Mouse (Mus musculus) erythroblast, adult 5-6 weeks (primary cell): ENCODE measurements around the gene Morf4l1. TPM values are rescaled to one million over a fixed set of nuclear protein-coding genes. Genes with fewer than 3 reads are reported as not detected.
"Not testable (repeated sequence)": the region's sequence is repeated elsewhere in the genome, so short reads cannot be mapped to it uniquely, and the experiment has no call there.

ENCODE experiments used
- ATAC-seq: replicated peaks from 2 replicates; pipeline ENCODE4 v1.8.0; 2016; ENCODE audit warnings: moderate number of reproducible peaks, mild to moderate bottlenecking, moderate TSS enrichment, inconsistent platforms; ENCODE audit not compliant: poor library complexity, low FRiP score, severe bottlenecking
- total RNA-seq, 2 experiments: library from RNA; stranded (forward) in 1 of 2; stranded (reverse) in 1 of 2; fragments of 150-400 nt in 1 of 2; fragments of 200-764, 138-1000 nt in 1 of 2; gene quantifications; 2 replicates each; pipeline versions ENCODE4 v1.2.3 to v1.2.4; 2015 to 2017; ENCODE audit warnings: low replicate concordance in 2 of 2

Morf4l1 gene
- total RNA-seq, 2 experiments from 2014 or later, result 130 to 134 TPM

- no peak for ATAC-seq
Measured at GRCm38 (mm10) chr9:90070174-90070573, 44.4 kb downstream of the Morf4l1 start.

- no peak for ATAC-seq
Measured at GRCm38 (mm10) chr9:90069485-90069884, 45.1 kb downstream of the Morf4l1 start.

- ATAC-seq, result no peak
Measured at GRCm38 (mm10) chr9:90068786-90069185, 45.8 kb downstream of the Morf4l1 start.

DNA sequence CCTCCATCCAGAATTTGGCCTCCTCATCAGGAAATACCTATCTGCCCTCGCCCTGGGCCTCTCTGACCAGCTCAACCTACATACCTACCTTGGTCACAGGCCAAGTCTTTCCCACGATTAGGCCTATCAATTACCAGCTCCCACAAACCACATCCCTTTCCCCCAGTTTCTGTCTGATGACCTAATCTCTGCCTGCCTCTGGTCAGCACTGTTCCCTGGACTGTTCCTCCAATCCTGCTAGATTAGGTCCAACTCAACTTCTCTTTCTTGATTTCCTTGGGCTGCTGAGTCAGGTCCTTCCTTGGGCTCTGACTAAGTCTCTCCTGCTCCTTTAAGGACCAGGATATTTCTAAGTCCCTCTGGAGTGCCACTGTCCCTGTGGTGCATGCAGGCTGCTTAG is 47.2 kb downstream of the Morf4l1 start:
- no peak for ATAC-seq

DNA sequence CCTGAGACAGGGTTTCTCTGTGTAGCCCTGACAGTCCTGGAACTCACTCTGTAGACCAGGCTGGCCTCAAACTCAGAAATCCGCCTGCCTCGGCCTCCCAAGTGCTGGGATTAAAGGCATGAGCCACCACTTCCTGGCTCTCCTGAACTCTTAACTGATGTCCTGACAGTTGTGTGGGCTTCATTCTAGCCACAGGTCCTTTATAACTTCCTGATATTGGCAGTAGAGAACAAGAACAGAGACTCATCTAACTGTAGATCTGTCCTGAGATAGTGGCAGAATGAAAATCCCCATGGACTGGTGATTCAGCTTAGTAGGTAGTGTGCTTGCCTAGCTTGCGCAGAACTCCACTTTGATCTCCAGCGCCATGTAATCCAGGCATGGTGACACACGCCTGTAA is 53.6 kb downstream of the Morf4l1 start:
- ATAC-seq, result not testable (repeated sequence)

- no peak for ATAC-seq
Measured at GRCm38 (mm10) chr9:90060574-90060875, 54.0 kb downstream of the Morf4l1 start.

DNA sequence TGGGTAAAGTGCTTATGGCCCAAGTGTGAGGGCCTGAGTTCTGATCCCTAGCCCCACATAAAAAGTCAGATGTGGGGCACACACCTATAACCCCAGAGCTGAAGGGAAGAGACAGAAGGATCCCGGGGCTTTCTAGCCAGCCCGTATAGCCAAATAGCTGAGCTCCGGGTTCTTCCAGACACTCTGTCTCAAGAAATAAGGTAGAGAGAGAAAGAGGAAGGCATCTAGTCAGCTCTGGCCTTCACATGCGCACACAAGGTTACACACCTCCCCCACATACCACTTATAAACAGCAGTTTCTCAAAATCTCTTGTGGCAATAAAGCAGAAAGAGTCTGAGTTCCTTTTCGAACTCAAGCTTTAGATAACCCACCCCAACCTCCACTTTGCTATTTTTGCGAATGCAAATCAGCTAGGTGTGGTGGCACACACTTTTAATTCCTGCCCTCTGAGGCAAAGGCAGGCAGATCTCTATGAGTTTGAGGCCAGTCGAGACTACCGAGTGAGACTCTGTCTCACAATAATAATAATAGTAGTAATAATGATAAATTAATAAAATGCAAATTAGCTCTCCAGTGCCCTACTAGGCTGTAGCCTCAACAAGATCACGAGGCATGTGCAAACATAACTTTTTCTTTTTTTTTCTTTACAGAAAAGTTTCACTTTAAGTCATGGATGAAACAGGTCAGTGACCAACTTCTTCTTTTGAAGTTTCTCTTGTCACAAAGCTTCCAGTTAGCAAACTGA is 54.6 kb downstream of the Morf4l1 start:
- no peak for ATAC-seq

DNA sequence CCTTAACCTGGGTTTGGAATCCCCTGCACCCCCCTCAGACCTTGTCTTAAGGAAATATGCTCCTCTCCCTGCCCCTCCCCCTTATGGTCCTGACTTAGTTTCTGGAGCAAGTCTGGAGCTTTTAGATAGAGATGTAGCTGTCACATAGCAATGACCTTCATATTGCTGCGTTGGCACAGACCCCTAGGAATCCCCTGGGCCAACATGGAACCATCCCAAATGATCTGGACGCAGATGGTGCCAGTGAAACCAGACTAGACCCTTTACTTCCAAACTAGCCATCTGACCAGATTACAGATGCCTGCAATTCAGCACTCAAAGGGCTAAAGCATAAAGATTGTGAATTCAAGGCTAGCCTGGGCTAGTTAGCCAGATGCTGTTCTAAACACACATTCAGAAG is 57.9 kb downstream of the Morf4l1 start:
- no peak for ATAC-seq

- no peak for ATAC-seq
Measured at GRCm38 (mm10) chr9:90055911-90056310, 58.7 kb downstream of the Morf4l1 start.

GRCm38 (mm10) chr9:90055409-90055808 is 59.2 kb downstream of the Morf4l1 start:
- ATAC-seq, result no peak

GRCm38 (mm10) chr9:90054371-90055145 is 60.0 kb downstream of the Morf4l1 start:
- ATAC-seq, result no peak

GRCm38 (mm10) chr9:90053852-90054251 is 60.7 kb downstream of the Morf4l1 start, which contains the start of gene Ctsh:
Ctsh (plus strand) TSS chr9:90054152.
- no peak for ATAC-seq

GRCm38 (mm10) chr9:90047937-90048627 is 66.5 kb downstream of the Morf4l1 start:
- no peak for ATAC-seq

DNA sequence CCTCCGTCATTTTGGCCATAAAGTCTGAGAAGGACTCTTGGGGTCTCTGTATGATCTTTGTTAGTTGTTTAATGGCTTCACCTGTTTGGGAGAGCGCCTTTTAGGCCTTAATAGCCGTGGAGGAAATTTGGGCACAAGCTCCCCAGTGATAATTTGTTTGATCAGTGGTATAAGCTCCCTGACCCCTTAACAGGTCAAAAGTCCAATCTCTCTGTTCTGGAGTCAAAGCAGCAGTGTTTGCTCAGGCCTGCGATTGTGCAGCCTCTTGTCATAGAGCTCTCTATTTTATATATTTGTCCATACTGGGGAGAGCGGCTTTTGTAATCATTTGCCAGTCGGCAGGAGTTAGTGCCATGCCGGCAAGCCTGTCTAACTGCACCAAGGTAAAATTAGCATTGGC is 69.4 kb downstream of the Morf4l1 start:
- no peak for ATAC-seq

GRCm38 (mm10) chr9:90042906-90043305 is 71.7 kb downstream of the Morf4l1 start:
- not testable (repeated sequence) for ATAC-seq

Other genes starting within 250 kb of the Morf4l1 start
- not detected in 2 replicates for gene Rasgrf1, start 204.9 kb downstream of the Morf4l1 start, total RNA-seq (2015; ENCODE audit: low replicate concordance)
- not detected in 2 replicates for gene Rasgrf1, start 204.9 kb downstream of the Morf4l1 start, total RNA-seq (2017; ENCODE audit: low replicate concordance)
- gene Ctsh, start 60.6 kb downstream of the Morf4l1 start, total RNA-seq (2015; ENCODE audit: low replicate concordance), result 61.0 and 131 TPM in 2 replicates
- gene Ctsh, start 60.6 kb downstream of the Morf4l1 start, total RNA-seq (2017; ENCODE audit: low replicate concordance), result 25.6 and 30.1 TPM in 2 replicates
- gene Adamts7, start 48.3 kb upstream of the Morf4l1 start, total RNA-seq (2015; ENCODE audit: low replicate concordance), result not detected in 2 replicates
- 0.14 TPM in 1 of 2 replicates, not detected in the other for gene Adamts7, start 48.3 kb upstream of the Morf4l1 start, total RNA-seq (2017; ENCODE audit: low replicate concordance)
- gene Tbc1d2b, start 156.0 kb upstream of the Morf4l1 start, total RNA-seq (2015; ENCODE audit: low replicate concordance), result 69.2 and 78.6 TPM in 2 replicates
- 76.9 and 83.4 TPM in 2 replicates for gene Tbc1d2b, start 156.0 kb upstream of the Morf4l1 start, total RNA-seq (2017; ENCODE audit: low replicate concordance)